In the genomic region with DNA sequence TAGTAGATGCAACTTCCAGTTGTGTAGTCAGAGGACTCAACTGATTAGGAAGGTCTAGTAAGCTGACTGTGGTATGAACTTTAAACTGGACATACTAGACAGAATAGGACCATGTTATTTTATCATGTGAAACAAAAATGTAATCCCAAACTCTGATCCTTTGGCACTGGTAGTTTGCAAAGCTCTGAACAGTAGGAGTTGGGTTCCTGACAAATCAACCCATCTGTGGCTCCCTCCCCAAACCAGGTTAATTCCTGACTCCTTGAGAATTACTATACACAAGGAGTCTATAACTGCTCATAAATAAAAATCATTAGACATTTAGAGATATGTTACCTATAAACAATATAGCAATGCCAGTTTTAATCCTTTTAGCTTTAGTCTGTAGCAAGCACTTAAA, we compare ENCODE assay signal across 14 mouse cellular contexts.
DNase-seq lines count a peak whose midpoint lies in the region.
"Had no signal": no experiment of that assay in that cellular context is flagged by ENCODE, and none has a peak within 500 bp of the region (broad histone marks: within the 10 kb centered on the region; RNA-seq: fewer than 3 reads in every experiment).

No protein-coding gene starts in this region.

- DNase-seq in cerebellum, postnatal 10 days: peak; percentile 41 to 51
- DNase-seq in cerebellum, adult 9-10 months: no peak
- DNase-seq in cerebellum, postnatal 14 days: peak; percentile 8 to 57
- DNase-seq in cerebellum, postnatal 36 days: no peak
- DNase-seq: adrenal gland, adult 2 months; adrenal gland, adult 8-10 months; adrenal gland, postnatal 10 days; adrenal gland, postnatal 14 days; adrenal gland, postnatal 25 days; adrenal gland, postnatal 36 days; B cell, adult 2 months; cerebellum, adult 11 months; cerebellum, adult 11-12 months; cerebellum, adult 18-20 months had no signal

Comparison
In these comparisons a context has a peak if more than half of its experiments do, and no peak if none do; other contexts are left out.
1. DNase-seq: peak in cerebellum, postnatal 10 days (2 of 2) and cerebellum, postnatal 14 days (2 of 2); none in cerebellum, adult 9-10 months (single experiment) and cerebellum, postnatal 36 days (0 of 2).